Mouse (Mus musculus): ENCODE data around the gene Vwc2l.
A peak's percentile ranks its signal among the peaks of the same experiment; 100 is the strongest.

The Vwc2l gene

DNA sequence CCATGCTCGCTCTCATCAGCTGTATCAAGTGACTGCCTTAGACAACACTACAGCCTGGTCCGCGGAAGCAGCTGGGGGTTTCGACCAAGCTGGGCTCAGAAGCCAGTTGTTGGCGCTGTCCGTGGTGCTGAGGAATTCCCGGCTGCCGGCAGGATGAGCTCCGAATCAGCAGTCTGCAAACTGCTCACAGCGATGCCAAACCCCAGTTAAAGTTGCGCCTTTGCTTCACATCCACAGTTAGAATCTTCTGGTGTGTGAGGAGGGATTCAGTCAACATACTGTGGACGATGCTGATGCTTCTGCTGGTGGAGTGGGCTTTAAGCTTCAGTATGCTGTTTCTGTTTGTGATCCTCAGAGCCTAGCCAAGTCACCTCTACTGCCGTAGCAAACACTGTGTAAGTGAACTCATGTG, at the start of gene Vwc2l:
TSS of gene Vwc2l (plus strand) at position 61 of the 412 bp plus-strand sequence.
- DNase-seq (ENCODE audit: low spot score in 2 of 2), result peak; percentile 38 to 41

DNA sequence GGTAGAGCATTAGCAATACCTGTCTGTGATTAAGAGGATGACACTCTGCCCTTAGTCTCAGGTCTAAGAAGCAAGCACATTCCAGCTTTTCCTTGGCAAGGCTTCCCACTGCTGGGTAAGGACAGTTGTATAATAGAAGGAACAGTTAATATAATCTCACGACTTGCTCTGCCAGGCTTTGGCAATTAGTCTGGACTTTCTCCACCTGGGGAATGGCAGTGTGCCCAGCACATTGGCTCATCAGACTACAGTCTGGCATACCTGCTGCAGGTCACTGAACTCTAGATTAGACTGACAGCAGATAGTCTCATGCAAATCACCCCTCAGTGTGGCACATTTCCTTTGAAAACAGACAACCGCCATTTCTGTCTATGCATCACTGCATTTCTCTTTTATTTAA, 33.0 kb upstream of the Vwc2l start:
- no peak for DNase-seq (ENCODE audit: low spot score in 2 of 2)

DNA sequence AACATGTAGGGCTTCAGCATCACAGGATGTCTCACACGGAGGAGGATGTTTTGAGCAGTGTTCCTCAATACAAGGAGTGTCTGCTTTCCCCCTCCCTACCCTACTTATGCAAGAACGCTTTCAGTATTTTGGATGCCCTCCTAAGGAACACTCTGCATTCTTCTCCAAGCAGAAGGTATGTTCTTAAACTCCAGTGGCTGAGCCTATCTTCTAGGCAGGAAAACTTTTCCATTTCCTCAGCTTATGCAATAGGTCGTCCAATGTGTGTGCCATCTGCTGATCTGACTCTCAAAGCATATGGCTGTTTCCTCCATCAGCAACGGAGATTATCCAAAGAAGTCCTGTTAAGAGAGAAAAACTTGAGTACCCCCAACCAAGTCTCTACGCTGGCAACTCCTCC, 25.2 kb upstream of the Vwc2l start:
- DNase-seq (ENCODE audit: low spot score in 2 of 2), result no peak

DNA sequence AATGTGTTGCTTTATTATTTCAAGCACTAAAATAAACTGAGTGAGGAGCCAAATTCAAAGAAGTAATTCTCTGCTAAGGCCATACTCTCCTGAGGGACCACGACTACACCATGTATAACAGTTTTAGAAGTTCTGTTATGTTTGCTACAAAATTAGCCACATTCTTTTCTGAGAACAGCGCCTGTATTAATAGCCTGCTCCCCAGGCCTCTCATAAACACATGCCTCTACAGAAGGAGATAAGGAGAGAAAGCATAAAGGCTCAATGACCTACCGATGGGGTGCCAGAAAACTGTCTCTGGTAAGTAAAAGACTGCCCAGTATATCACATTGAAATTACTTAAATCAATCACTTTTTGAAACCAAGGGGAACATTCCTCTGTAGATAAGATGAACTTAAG, 21.6 kb upstream of the Vwc2l start:
- no peak for DNase-seq (ENCODE audit: low spot score in 2 of 2)

DNA sequence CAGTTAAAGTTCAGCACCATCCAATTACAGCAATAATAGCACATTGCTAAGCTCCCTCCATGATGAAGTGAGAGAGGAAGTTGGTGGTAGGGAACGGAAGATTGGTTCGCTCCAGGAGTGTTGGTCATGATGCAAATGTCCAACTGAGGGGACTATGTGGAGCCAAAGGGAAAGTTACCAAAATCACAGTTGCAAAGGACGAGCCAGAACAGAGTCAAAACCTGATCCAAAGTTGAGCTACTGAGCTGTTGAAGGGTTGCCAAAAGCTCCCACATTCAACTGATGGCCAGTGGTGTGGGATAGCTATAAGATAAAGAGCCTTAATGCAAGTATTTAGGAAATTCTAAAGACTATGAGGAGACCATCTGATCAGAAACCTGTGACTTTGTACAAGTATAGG, 19.7 kb upstream of the Vwc2l start:
- DNase-seq (ENCODE audit: low spot score in 2 of 2), result no peak

DNA sequence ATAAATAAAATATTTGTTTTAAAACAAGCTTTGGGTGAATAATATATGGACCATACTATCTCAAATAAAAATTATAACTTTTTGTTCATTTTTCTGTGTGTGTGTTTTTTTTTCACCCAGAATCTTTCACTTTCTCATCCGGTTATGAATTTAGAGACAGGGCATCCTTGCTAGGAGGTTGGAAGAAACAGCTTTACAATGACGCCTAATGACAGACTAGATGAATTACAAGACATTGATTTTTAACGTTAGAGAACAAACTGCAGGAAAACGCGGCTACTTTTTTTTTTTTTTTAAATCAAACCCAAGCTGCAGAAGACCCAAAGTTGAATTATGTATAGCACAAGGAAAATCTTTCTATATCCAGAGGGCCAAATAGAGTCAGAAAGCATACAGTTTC, 470 bp upstream of the Vwc2l start:
- no peak for DNase-seq (ENCODE audit: low spot score in 2 of 2)

DNA sequence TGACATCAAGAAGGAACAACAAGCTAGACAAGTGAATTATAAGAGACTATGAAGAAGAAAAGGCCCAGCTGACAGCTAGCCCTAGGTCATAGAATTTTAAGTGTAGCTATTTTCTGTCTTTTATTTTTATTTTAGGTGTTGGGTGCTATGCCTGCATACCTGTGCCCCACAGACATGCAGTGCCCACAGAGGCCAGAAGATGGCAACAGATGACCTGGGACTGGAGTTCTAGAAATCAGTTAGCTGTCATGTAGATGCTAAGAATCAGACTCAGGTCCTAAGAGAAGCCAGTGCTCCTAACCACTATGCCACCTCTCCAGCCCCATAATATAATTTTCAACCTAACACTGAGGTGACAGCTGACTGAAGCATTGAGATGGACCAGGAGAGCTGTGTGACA, 61.6 kb downstream of the Vwc2l start:
- no peak for DNase-seq (ENCODE audit: low spot score in 2 of 2)

DNA sequence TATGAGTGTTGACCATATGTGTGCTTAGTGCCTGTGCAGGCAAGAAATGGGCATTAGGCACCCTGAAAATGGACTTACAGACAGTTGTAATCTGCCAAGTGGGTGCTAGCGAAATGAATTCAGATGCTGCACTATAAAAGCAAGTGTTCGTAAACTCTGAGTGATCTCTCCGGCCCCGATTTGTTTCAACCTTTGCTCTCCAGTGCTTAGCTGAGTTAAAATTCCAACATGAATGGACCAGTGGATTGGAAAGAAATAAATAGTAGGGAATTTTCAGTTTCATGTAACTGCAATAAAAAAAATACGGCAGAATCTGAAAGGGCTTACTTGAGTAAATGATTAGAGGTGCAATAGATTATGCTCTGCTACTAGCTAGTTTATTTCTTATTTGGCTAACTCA, 66.1 kb downstream of the Vwc2l start:
- DNase-seq (ENCODE audit: low spot score in 2 of 2), result no peak

DNA sequence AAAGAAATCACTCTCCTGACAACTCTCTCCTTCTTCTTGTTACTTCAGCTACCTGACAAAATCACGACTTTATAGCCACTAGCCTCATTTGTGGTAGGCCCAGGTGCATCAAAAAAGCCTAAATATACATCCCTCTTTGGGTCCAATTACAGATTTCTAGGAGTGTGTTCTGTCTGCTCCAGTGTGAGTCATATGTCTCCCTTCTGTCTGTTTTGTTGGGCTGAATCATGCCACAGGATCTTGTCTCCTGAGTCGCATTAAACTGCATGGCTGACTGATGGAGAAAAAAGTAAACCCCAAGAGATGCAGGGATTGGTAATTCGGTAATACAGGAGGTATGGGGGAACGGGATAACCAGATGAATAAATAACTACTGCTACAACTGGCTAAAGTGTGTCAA, 69.6 kb downstream of the Vwc2l start:
- DNase-seq (ENCODE audit: low spot score in 2 of 2), result no peak

DNA sequence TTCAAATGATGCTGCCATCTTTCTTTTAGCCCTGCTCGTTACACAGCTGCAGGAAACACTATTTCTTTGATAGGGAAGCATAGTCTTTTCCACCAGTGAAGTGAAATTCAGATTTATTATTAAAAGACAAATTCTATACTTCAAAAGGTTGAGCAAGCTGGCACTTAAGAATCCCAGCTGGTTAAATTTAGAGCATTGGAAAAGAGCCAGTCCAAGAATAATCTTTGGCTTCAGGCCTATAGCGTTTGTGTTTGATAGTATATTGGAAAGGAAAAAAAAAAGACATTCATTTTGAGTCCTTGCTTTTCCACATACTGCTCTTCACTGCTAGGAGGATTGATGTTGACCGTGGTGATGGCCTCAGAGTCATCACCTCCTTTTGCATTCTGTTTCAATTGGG, 77.9 kb downstream of the Vwc2l start:
- DNase-seq (ENCODE audit: low spot score in 2 of 2), result no peak

DNA sequence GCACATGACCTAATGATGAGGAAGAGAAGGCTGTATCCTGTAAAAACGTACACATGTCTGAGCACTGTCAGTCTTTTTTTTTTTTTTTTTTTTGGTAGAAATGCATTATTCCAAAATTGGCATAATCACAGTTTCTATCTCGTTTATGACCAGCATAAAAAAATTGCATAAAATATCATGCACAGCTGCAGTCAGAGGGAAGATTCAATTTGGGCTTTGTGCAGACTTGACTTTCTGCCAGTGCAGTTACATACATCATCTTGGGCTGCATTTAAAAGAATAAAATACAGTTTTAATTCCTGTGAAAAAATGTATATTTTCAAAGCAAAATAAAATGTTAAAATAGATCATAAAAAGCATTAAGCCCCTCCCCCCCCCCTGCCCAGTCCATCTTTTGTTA, 97.6 kb downstream of the Vwc2l start:
- DNase-seq (ENCODE audit: low spot score in 2 of 2), result no peak

DNA sequence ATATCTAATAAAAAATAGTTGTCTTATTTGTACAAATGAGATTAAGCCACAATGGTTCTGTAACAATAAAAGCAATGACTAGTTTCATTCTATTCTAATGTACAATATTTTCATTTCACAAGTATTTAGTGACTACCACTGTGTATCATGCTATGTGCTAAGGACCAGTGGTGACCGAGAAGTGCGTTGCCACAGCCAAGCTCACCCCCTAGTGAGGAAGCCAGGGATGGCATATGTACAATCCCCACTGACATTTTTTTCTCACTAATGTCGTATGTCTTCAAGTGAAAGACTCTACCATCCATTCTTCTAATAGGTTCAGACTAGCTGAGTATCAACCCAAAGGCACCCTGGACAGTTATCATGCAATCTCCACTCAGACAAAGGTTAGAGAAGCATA, 107.7 kb downstream of the Vwc2l start:
- DNase-seq (ENCODE audit: low spot score in 2 of 2), result no peak

DNA sequence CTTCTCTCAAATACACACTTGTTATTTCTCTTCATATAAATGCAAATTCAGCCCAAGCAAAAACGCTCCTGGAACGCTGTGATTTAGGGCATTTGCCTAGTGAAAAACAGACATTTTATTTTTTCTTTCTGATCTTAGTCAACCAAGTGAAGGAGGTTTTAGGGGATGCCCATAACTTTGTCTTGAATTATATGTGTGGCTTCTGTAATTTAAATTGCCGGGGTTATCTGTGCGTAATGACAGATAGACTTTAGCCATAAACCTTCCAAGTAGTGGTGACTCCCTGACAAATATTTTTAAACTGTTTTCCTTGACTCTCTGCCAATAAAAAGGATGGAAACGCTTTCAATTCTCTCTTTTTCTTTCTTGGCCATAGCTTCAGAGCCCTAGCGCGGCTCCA, 116.7 kb downstream of the Vwc2l start:
- no peak for DNase-seq (ENCODE audit: low spot score in 2 of 2)

DNA sequence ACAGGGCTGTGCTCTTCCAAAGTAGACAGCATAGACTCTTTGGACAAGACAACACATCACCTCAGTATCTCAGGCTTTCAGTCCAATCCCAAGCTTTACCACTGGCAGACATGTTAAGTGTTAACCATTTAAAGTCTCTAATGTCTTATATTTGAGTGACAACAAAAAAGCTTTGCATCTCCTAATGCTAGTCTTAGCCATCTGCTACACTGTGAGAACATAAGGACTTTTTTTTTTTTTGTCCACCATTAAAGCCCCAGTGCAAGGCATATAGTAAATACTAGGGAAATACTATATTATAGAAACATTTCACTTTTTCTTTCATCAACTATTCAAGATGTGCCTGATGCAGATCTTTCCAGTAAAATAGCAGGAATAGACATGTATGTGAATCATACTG, 119.8 kb downstream of the Vwc2l start:
- DNase-seq (ENCODE audit: low spot score in 2 of 2), result no peak

DNA sequence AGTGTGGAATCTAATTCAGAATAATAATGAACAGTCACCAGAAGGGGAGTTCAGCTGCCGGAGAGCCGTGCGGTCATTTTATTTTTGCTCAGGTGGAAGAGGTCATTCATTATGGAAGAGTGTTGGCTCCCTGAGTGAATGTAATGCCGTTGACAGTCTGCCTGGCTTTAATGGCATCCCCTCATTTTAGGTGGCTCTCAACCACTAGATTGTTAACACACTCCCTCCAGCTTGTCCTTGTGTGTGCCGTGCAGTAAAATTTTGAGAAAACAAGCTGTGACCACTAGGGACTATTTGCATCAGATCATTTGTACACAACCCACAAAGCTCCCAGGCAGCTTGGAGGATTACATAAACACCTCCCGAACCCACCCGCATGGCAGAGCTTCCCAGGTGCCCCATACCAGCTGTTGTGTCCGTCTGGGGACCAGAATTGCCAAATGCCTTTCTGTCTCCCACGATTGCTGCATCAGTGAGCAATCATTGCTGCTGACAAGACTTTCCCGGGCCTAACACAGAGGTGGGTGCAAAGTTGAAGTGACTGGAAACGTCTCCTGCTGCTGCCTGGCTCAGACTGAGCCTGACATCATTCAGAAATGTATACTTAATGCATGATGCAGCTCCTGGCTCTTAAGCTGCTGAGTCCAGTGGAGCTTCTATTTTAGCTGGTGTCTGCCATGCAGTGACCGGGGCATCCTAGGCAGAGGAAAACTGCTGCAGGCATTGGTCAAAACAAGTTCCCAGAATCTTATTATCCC, 126.3 kb downstream of the Vwc2l start:
- peak; percentile 11 for DNase-seq (ENCODE audit: low spot score in 2 of 2)

DNA sequence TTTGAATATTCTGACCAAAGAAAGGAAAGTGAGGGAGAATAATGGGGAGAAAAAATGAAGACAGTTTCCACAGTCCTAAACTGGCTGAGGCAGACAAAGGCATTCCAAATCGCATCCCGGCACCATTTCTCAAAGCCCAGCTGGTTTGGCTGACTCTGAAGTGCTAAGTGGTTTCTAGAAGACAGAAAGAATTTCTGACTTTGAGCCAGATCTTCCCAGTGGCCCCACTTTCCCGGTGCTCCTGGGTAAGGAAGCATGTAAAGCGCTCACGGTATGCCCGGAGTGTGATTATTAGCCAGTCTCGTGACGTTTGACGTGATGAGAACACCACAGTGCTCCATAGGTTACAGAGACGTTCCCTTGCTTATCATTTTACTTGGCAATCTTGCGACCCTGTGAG, 127.9 kb downstream of the Vwc2l start:
- DNase-seq (ENCODE audit: low spot score in 2 of 2), result no peak

DNA sequence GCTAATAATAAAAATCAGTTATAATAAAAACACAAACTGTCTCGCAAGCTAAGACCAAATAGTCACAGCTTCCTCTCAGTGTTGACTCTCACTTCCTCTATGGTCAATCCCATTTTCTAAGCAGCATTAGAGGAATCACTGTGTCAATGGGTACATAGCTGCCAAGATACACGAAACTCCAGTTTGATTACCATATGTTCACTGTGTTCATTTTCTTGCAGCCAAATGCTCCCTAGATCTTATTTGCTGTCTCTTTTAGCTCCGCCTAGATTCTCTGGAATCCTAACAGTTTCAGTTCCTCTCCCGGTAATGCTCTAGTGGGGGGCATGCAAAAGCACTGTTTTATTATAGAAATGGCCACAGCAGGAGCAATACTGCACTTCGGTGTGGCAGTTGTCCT, 130.4 kb downstream of the Vwc2l start:
- no peak for DNase-seq (ENCODE audit: low spot score in 2 of 2)

DNA sequence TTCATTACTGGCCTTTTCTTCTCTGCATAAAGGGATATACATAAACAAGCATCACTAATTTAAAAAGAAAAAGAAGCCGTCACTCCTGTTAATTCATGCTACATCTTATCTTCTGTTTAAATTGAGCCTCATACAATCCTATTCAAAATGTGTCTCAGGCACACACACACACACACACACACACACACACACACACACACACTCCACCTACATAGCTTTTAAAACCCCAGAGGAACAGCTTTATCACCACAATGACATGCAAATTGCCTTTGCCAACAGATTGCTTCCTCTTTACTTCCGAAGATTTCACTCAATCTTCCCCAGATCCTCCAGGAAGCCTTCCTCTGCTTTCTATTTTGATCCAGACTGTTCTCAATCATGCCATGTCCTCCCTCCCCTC, 136.2 kb downstream of the Vwc2l start:
- peak in 1 of 2 experiments; percentile 9 for DNase-seq (ENCODE audit: low spot score in 2 of 2)

DNA sequence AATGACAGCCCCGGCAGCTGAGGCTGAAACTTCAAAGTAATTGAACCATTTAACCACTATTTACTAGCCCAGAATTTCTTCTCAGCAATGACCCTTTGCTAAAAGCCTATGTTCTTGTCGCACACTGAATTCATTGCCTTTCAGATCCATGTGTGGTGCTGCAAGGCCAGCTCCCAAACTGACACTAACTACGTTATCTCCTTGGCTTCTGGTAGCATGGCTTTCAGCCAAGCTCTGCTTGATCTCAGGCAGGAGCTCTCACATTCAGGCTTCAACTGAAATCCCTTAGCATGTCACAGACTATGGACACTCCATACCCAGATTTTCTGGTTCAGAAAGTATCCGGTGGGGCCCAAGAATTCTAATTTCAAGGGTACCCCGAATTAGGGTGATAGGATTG, 140.6 kb downstream of the Vwc2l start:
- no peak for DNase-seq (ENCODE audit: low spot score in 2 of 2)

DNA sequence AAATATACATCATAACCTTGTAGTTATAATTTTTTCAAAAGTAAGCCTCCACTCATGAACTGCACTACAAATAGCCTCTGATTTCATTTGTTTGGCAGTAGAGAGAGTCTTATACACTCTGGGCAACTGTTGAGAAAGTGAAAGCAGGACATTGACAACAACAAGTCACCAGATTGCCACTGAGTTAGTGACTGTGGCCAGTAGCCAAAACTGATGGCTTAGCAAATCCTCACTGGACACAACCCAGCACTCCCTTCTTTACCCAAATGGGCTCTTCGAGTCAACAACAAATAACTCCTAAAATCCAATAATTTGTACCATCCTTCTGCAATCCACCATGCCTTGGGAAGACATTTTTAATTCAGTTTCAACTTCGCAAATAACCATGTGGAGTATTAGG, 155.0 kb downstream of the Vwc2l start:
- no peak for DNase-seq (ENCODE audit: low spot score in 2 of 2)

DNA sequence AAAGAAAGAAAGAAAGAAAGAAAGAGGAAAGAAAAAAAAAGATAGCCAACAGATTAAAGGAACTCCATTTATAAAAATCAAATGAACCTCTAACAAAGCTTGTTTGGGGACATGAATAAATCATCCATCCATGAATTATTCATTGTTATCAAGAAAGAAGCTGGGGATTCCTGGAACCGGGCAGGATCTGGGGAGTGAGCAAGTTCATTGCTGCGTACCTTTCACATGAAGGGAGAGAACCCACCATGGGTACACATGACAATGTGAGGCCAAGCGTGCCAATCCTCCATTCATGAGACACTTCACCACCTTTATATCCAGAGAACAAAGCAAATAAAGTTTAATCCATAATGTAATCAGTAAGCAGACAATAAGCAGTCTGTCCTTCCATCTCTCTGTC, 155.8 kb downstream of the Vwc2l start:
- DNase-seq (ENCODE audit: low spot score in 2 of 2), result no peak

DNA sequence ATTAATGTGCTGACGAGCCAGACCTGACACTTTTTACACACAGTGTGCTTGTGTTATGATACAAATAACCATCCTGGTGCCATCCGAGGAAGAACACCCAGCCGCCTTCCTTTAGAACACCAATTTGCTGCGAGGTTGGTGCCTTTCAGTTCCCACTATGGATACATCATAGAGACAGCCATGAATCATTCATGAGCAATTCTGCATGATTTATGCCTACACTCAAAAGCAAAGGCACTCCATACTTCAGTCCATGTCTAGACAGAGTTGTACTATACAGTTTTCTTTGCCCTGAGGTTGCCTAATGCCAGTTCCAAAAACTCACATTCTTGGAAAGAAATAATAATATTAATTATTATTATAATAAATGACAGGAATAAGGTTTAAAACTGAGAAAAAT, 158.6 kb downstream of the Vwc2l start:
- no peak for DNase-seq (ENCODE audit: low spot score in 2 of 2)

DNA sequence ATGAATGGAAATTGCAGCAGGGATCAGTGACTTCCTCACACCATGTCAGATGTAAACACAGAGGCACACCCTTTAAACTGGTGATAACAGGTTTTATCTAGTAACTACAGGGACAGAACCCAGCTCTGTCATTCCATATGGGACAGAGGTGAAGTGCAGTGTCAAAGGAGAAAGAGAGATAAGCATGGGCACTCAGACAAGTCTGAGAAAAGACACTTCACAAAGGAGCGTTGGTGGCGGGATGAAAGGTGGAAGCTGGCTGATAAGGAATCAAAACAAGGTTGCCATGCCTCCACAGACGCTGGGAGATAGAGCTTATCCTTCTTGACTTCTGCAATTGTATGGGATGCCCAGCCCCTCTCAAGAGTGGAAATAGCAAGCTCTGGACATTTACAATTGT, 176.8 kb downstream of the Vwc2l start:
- DNase-seq (ENCODE audit: low spot score in 2 of 2), result no peak

DNA sequence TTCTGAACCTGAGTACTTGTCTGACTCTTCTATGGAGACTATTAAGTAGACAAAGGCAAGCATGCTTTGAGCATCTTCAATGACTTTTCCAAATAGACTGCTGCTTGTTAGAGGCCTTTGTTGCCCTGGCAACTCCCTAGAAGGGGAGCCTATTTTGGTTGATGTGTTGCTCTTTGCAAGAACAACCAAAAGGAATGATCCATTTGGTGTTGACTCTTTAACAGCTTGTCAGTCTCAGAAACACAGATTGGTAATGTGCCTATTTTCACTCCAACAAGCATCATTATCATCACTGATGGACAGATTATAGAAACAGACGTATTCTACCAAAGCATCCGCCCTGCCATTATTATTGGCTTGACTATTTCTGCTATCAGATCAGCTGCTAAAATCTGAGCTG, 181.9 kb downstream of the Vwc2l start:
- DNase-seq (ENCODE audit: low spot score in 2 of 2), result no peak
